16 mouse cellular contexts compared by ENCODE assay signal in genomic region chr7:139755004-139755403, GRCm38 (mm10).
"Had no signal": no experiment of that assay in that cellular context is flagged by ENCODE, and none has a peak within 500 bp of the region (broad histone marks: within the 10 kb centered on the region; RNA-seq: fewer than 3 reads in every experiment).

No protein-coding gene starts in this region.

- H3K4me1 ChIP-seq: neural tube, embryonic 12.5 days; neural tube, embryonic 13.5 days; neural tube, embryonic 15.5 days; stomach, embryonic 15.5 days had no signal

- H3K36me3 ChIP-seq: neural tube, embryonic 12.5 days; neural tube, embryonic 13.5 days; neural tube, embryonic 15.5 days; stomach, embryonic 15.5 days had no signal

- DNase-seq: retina, postnatal 1 day; right cerebral cortex, postnatal 14 days; right cerebral cortex, postnatal 25 days; right cerebral cortex, postnatal 4 days; spleen, adult 18-20 months; thymus, adult 18-20 months; thymus, adult 2 months; thymus, postnatal 14 days; thymus, postnatal 25 days; thymus, postnatal 36 days; thymus, postnatal 4 days had no signal

- H3K4me2 ChIP-seq: neural tube, embryonic 12.5 days; neural tube, embryonic 13.5 days; neural tube, embryonic 15.5 days; stomach, embryonic 15.5 days had no signal

- H3K27me3 ChIP-seq: neural tube, embryonic 12.5 days; neural tube, embryonic 13.5 days; neural tube, embryonic 15.5 days; stomach, embryonic 15.5 days had no signal

- H3K9me3 ChIP-seq: neural tube, embryonic 12.5 days; neural tube, embryonic 13.5 days; neural tube, embryonic 15.5 days; stomach, embryonic 15.5 days had no signal

- H3K27ac ChIP-seq: neural tube, embryonic 12.5 days; neural tube, embryonic 13.5 days; neural tube, embryonic 15.5 days; stomach, embryonic 15.5 days; stomach, postnatal 0 days had no signal

- H3K4me3 ChIP-seq: neural tube, embryonic 12.5 days; neural tube, embryonic 13.5 days; neural tube, embryonic 15.5 days; stomach, embryonic 15.5 days had no signal

- H3K9ac ChIP-seq: neural tube, embryonic 12.5 days; neural tube, embryonic 13.5 days; neural tube, embryonic 15.5 days; stomach, embryonic 15.5 days had no signal
